Mouse (Mus musculus): ENCODE measurements around the gene Peak1. TPM values are rescaled to one million over a fixed set of nuclear protein-coding genes. Genes with fewer than 3 reads are reported as not detected.
A peak's percentile ranks its signal among the peaks of the same experiment; 100 is the strongest.

The Peak1 gene
- polyA plus RNA-seq, 1 experiment from 2014 or later = 19.2 TPM

DNA sequence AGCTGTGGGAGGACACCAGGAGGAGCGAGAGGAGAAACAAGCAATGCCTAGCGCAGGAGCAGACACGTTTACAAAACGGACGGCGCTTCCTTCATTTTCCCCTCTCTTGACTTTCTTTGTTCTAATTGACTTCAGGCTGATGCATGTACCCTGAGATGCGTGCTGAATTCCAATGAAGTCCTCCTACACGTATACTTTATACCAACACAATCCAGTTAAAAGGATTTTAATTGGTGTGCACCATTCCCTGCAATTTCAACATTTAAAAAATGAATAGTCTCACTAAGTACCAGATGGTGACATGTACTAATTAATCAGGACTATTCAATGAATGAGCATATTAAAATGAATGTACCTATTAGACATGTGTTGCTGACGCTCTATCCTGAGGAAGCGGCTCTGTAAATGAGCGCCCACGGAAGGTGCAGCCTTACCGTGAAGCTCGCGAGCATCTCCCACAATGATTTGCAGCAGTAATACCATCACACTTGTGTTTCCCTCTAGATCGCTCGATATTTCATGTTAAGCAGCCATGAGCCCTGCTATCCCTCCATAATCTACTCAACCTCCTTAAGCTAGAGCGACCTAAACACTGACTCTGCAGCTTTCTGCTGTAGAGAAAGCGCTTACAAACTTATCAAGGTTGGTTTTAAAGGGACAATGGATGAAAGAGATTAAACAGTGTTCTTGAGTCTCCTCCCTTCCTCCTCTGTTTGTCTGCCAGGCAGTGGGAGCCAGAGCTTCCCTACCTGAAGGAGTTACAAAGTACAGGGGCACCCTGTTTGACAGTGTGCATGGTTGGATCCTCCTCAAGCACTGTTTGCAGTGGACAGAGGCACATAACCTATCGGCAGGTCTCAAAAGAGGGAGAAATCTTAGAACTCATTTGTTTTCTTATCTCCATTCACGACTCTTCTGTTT, 146.3 kb downstream of the Peak1 start:
- no peak overlapping the region for H3K9ac ChIP-seq (replicated peaks; ENCODE audit: low read depth)
- no peak for ATAC-seq
- DNase-seq (ENCODE audit: low spot score) = no peak
- no peaks in the 10 kb centered on the region for H3K4me1 ChIP-seq (ENCODE audit: insufficient read depth, low read depth, low read length)
- no peaks in the 10 kb centered on the region for H3K9me3 ChIP-seq (ENCODE audit: low read length)
- H3K36me3 ChIP-seq (ENCODE audit: insufficient read depth, low read length) = no peaks in the 10 kb centered on the region
- no peak overlapping the region for H3K4me3 ChIP-seq (ENCODE audit: low read depth, low read length)
- no peak overlapping the region for H3K27ac ChIP-seq (ENCODE audit: low read length)
- WGBS = 83% methylated on average over 21 of the region's 21 CpGs
- no peaks in the 10 kb centered on the region for H3K27me3 ChIP-seq (replicated peaks; ENCODE audit: insufficient read depth, low read length)
- TF ChIP-seq CTCF (IDR thresholded peaks at IDR 0.05) (no peak), EP300 (IDR thresholded peaks at IDR 0.05) (no peak)
- H3K4me2 ChIP-seq (replicated peaks; ENCODE audit: low read depth, low read length) = no peak overlapping the region

DNA sequence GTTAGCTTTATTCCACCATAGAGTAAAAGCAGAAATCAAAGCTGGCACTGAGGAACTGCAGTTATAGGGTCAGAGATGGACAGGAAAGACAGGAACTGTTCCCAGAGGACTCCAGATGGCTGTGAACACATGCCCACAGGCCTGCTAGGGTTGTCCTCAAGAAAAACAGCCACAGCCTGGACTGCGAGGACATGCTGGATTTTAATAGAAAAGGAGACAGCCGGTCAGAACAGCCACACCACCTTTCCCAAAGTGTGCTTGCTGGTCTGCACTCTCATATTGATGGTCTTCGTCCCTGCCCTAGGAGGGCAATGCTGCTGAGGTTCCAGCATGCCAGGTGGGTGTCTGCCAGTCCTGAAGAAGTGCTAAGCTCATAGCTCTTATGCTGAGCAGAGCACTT, 148.8 kb downstream of the Peak1 start:
- H3K4me3 ChIP-seq (ENCODE audit: low read depth, low read length) = no peak overlapping the region
- no peak for ATAC-seq
- H3K27me3 ChIP-seq (replicated peaks; ENCODE audit: insufficient read depth, low read length) = no peaks in the 10 kb centered on the region
- no peak for DNase-seq (ENCODE audit: low spot score)
- H3K36me3 ChIP-seq (ENCODE audit: insufficient read depth, low read length) = no peaks in the 10 kb centered on the region
- no peaks in the 10 kb centered on the region for H3K4me1 ChIP-seq (ENCODE audit: insufficient read depth, low read depth, low read length)
- H3K9me3 ChIP-seq (ENCODE audit: low read length) = no peaks in the 10 kb centered on the region
- WGBS = 96% methylated on average over 3 of the region's 3 CpGs
- H3K27ac ChIP-seq (ENCODE audit: low read length) = no peak overlapping the region
- H3K4me2 ChIP-seq (replicated peaks; ENCODE audit: low read depth, low read length) = no peak overlapping the region
- H3K9ac ChIP-seq (replicated peaks; ENCODE audit: low read depth) = no peak overlapping the region
- TF ChIP-seq CTCF (IDR thresholded peaks at IDR 0.05) = no peak
- TF ChIP-seq EP300 (IDR thresholded peaks at IDR 0.05) = no peak

GRCm38 (mm10) chr9:56266200-56266815, 151.6 kb downstream of the Peak1 start:
- no peak for TF ChIP-seq EP300 (IDR thresholded peaks at IDR 0.05)
- TF ChIP-seq CTCF (IDR thresholded peaks at IDR 0.05) = no peak
- 0 out of 2 replicates have a peak overlapping the region, but pooled peaks have one; percentile 17 for H3K27ac ChIP-seq (ENCODE audit: low read length)
- no peaks in the 10 kb centered on the region for H3K9me3 ChIP-seq (ENCODE audit: low read length)
- DNase-seq (ENCODE audit: low spot score) (peak; percentile 19), ATAC-seq (no peak)
- H3K4me3 ChIP-seq (ENCODE audit: low read depth, low read length) = no peak overlapping the region
- 70% methylated on average over 7 of the region's 7 CpGs for WGBS
- no peak overlapping the region for H3K4me2 ChIP-seq (replicated peaks; ENCODE audit: low read depth, low read length)
- H3K9ac ChIP-seq (replicated peaks; ENCODE audit: low read depth) = no peak overlapping the region
- no peaks in the 10 kb centered on the region for H3K36me3 ChIP-seq (ENCODE audit: insufficient read depth, low read length)
- H3K27me3 ChIP-seq (replicated peaks; ENCODE audit: insufficient read depth, low read length) = no peaks in the 10 kb centered on the region
- no peaks in the 10 kb centered on the region for H3K4me1 ChIP-seq (ENCODE audit: insufficient read depth, low read depth, low read length)

GRCm38 (mm10) chr9:56265460-56266199, 152.2 kb downstream of the Peak1 start:
- 67% methylated on average over 5 of the region's 5 CpGs for WGBS
- H3K27ac ChIP-seq (ENCODE audit: low read length) = no peak overlapping the region
- no peaks in the 10 kb centered on the region for H3K36me3 ChIP-seq (ENCODE audit: insufficient read depth, low read length)
- no peaks in the 10 kb centered on the region; the same call in 1 of the 2 replicates for H3K9me3 ChIP-seq (ENCODE audit: low read length)
- H3K4me3 ChIP-seq (ENCODE audit: low read depth, low read length) = no peak overlapping the region
- H3K27me3 ChIP-seq (replicated peaks; ENCODE audit: insufficient read depth, low read length) = no peaks in the 10 kb centered on the region
- no peaks in the 10 kb centered on the region for H3K4me1 ChIP-seq (ENCODE audit: insufficient read depth, low read depth, low read length)
- H3K9ac ChIP-seq (replicated peaks; ENCODE audit: low read depth) = no peak overlapping the region
- TF ChIP-seq CTCF (IDR thresholded peaks at IDR 0.05) (no peak), EP300 (IDR thresholded peaks at IDR 0.05) (no peak)
- peak; percentile 43 for ATAC-seq
- H3K4me2 ChIP-seq (replicated peaks; ENCODE audit: low read depth, low read length) = no peak overlapping the region
- peak; percentile 28 for DNase-seq (ENCODE audit: low spot score)

- H3K27me3 ChIP-seq (replicated peaks; ENCODE audit: insufficient read depth, low read length) = no peaks in the 10 kb centered on the region
- no peak overlapping the region for H3K4me3 ChIP-seq (ENCODE audit: low read depth, low read length)
- no peak for ATAC-seq
- H3K4me2 ChIP-seq (replicated peaks; ENCODE audit: low read depth, low read length) = no peak overlapping the region
- peaks cover 5% of the 10 kb centered on the region for H3K9me3 ChIP-seq (ENCODE audit: low read length)
- TF ChIP-seq CTCF (IDR thresholded peaks at IDR 0.05) = no peak
- 0 out of 2 replicates have a peak, but pooled peaks have one; percentile 2 for TF ChIP-seq EP300 (IDR thresholded peaks at IDR 0.05)
- no peaks in the 10 kb centered on the region for H3K36me3 ChIP-seq (ENCODE audit: insufficient read depth, low read length)
- WGBS = 24% methylated on average over 8 of the region's 8 CpGs
- H3K4me1 ChIP-seq (ENCODE audit: insufficient read depth, low read depth, low read length) = no peaks in the 10 kb centered on the region
- H3K9ac ChIP-seq (replicated peaks; ENCODE audit: low read depth) = no peak overlapping the region
- peak; percentile 22 for DNase-seq (ENCODE audit: low spot score)
- no peak overlapping the region for H3K27ac ChIP-seq (ENCODE audit: low read length)
Observed at GRCm38 (mm10) chr9:56265022-56265360, 152.9 kb downstream of the Peak1 start.

Measured in lung, postnatal 0 days (tissue).